Mouse (Mus musculus) T-helper 17 cell (primary cell): ENCODE measurements around the gene Fkrp.

ENCODE experiments used
- in situ Hi-C, 2 experiments: fragments of 300-600 bp; cut with MboI, MseI; formaldehyde crosslinking; loops; 1 replicate in 1 of 2; 2 replicates in 1 of 2; pipeline ENCODE4 v1.15.1; 2025; ENCODE audit warnings: high pct_unique_total_duplicates in 2 of 2

The Fkrp gene

DNA sequence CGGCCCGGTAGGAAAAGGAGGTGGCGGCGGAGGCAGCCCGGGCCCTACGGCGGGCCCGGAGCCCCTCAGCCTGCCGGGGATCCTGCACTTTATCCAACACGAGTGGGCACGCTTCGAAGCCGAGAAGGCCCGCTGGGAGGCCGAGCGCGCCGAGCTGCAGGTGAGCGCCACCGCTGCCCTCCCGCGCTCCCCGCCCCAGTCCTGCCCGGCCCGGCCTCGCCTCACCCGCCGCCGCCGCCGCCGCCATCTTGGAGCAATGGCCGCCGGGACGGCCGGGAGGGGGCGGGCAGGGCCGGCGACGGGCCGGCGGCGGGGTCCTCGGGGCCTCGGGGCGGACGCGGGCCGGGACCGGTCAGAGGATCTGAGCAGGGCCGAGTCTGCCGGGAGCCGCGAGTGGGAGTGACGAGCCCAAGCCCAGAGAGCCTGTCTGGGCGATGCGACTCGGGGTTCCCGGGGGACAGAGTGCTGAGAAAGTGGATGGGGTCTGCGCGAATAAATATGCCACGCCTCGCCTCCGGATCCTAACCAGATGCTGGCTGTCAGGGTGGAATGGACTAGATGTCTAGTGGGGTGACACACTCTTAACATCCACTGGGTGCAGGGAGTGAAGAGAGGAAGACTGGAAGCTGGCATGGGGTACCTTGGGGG lies at the start of gene Fkrp:
TSS of gene Fkrp (minus strand) at position 258 of the 648 bp plus-strand sequence.
- in situ Hi-C loops, result loop anchor here (5.0 kb wide), 2 partner anchors 41 to 106 kb away; partner anchors contain the start of gene Calm3 (in 2 of the 2)

DNA sequence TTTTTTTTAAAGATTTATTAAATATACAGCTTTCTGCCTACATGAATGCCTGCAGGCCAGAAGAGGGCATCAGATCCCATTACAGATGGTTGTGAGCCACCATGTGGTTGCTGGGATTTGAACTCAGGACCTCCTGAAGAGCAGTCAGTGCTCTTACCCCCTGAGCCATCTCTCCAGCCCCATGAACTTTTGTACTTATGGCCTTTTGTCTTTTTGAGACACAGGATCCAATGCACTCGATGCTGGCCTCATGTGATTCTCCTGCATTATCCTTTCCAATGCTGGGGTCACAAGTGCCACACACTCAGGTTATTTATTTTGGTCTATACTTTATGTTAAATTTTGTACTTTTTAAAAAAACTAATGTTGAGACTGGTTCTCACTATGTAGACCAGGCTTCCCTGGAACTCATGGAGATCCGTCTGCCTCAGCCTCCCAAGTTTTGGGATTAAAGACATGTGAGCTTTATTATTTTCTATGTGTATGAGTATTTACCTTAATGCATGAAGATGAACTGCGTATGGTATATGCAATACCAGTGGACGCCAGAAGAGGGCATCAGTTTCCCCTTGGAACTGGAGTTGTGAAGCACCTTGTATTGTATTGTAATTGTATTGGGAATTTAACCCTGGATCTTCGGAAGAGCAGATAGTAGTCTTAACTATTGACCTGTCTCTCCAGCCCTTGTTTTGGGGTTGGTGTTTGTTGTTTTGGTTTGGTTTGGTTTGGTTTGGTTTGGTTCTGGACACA lies 43.5 kb upstream of the Fkrp start:
- in situ Hi-C loops, result loop anchor here in 1 of 2 experiments (5.0 kb wide), 1 partner anchor 43 kb away; the partner anchor contains the start of genes Fkrp and Strn4

DNA sequence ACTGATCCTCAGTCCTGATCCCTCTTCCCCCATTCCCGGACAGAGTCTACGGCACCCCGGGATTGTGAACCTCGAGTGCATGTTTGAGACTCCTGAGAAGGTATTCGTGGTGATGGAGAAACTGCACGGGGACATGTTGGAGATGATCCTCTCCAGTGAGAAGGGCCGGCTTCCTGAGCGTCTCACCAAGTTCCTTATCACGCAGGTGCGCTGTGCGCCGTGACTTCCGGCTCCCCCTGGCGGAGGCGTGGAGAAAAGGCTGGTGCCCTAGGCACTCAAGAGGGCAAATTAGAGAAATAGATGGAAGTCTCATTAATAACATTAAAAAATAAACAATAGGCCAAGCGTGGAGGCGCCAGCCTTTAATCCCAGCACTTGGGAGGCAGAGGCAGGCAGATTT lies 41.8 kb upstream of the Fkrp start:
- in situ Hi-C loops, result loop anchor here in 1 of 2 experiments (5.0 kb wide), 1 partner anchor 41 kb away; the partner anchor contains the start of genes Fkrp and Strn4

DNA sequence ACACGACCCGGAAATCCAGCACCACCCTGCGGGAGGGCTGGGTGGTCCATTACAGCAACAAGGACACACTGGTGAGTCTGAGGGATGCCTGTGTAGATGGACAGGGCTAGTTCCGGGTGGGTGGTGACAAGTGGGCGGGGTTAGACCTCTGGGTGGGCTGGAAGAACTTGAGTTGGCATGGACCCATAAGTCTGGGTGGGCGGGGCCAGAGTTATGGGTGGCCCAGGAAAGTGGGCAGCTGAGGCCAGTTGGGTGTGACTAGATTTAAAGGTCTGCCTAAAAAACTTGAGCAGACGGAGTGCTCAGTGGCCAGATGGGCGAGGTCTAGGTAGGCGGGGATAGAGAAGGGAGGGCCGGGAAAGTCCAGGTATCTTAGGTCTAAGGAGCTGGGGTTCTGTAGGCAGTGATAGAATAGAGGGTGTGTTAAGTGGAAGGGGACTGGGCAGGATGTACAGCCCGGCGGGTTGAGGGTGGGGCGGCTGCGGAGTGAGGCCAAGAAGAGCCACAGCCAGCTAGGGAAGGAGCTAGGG lies 36.8 kb upstream of the Fkrp start:
- in situ Hi-C loops, result no loop called here

DNA sequence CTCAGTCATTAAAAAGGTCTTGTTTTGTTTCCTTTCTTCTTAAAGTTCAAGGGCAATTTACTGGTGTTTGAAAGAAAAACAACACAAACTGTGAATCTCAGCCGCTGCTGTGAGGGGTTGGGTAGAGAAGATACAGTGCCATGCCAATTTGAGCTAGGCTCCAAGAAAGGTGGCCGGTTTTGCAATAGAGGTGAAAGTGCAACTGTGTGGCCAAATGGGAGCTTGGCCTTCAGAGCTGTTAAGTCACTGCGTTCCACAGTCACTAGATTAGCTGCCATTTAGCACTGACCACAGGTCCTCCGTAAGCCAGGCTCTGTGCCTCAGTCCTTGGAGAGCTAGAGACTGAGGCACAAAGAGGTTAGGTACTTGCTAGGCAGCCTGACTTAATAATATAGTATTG lies 35.1 kb upstream of the Fkrp start:
- in situ Hi-C loops, result no loop called here

- in situ Hi-C loops, result no loop called here
Measured at GRCm38 (mm10) chr7:16848579-16848978, 32.0 kb upstream of the Fkrp start.

DNA sequence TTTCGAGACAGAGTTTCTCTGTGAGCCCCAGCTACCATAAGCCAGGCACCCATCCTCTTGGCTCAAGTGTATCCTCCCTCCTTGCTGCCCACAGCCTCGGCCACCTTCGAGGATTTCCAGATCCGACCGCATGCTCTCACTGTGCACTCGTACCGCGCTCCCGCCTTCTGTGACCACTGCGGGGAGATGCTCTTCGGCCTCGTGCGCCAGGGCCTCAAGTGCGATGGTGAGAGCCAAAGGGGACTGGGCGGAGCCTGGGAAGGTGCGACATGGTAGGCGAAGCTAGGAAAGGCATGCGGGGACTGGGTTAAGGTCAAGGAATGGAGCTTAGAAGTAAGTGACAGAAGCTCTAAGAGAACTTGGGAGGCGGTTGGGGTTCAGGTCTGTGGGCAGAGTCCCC lies 31.0 kb upstream of the Fkrp start:
- in situ Hi-C loops, result no loop called here

DNA sequence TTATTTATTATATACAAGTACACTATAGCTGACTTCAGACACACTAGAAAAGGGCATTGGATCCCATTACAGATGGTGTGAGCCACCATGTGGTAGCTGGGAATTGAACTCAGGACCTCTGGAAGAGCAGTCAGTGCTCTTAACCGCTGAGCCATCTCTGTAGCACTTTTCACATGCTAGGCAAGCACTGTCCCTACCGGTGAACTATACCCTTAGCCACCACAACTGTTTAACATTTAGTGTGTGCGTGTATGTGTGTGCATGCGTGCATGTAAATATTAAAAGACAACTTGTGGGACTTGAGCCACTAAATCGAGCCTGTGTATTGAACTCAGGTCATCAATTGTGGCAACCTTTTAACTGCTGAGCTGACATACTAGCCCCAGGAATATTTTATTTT lies 30.2 kb upstream of the Fkrp start:
- in situ Hi-C loops, result no loop called here

DNA sequence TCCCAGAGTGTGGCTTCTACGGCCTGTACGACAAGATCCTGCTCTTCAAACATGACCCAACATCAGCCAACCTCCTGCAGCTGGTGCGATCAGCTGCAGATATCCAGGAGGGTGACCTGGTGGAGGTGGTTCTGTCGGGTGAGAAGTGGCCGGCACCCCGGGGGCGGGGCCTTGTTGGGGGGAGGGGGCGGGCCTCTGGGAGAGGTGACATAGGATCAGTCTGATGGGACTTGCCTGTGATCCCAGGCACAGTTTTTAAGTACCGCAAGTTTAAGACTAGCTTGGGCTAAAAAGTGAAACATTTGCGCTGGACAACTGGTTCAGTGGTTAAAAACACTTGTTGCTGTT lies 29.3 kb upstream of the Fkrp start:
- in situ Hi-C loops, result no loop called here

- in situ Hi-C loops, result no loop called here
Measured at GRCm38 (mm10) chr7:16845072-16845819, 28.7 kb upstream of the Fkrp start.

DNA sequence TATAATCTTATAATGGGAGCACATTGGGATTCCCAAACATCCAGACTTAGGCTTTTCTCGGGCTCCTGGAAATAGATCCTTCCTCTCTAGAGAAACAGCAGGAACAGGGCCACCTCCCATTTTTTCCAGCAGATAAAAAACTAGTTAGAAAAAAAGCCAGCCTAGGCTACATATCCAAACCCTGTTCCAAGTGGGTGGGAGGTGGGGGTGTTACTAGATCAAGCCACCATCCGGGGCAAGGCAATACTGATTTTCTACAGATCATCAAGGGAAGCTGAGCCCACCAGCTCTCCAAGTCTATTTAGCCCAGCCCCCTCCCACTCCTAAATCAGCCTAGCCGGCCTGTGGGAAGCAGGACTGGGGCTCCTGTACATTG lies 28.2 kb upstream of the Fkrp start:
- in situ Hi-C loops, result no loop called here

GRCm38 (mm10) chr7:16843441-16844171 lies 27.1 kb upstream of the Fkrp start:
- in situ Hi-C loops, result no loop called here

DNA sequence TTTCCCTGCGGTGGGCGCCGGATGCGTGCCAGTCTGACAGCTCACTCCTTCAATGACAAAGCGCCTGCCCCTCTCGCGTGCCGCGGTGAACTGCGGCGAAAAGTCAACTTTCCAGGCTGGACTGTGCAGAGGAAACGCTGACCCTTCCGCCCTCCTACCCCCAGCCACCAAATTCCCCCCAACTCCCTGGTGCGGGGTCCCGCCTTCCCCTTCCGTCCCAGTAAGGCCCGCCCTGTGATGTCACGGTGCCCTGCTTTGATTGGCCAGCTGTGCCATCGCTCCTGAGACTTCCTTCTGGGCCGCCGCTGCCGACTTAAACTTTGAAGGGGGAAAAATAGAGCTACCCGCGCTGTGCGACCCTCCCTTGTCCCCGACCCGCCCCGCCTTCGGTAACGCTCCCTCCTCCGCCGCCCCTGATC lies 26.1 kb upstream of the Fkrp start, which contains the start of gene Prkd2:
TSS of gene Prkd2 (plus strand) at position 258 of the 419 bp plus-strand sequence.
- in situ Hi-C loops, result no loop called here

DNA sequence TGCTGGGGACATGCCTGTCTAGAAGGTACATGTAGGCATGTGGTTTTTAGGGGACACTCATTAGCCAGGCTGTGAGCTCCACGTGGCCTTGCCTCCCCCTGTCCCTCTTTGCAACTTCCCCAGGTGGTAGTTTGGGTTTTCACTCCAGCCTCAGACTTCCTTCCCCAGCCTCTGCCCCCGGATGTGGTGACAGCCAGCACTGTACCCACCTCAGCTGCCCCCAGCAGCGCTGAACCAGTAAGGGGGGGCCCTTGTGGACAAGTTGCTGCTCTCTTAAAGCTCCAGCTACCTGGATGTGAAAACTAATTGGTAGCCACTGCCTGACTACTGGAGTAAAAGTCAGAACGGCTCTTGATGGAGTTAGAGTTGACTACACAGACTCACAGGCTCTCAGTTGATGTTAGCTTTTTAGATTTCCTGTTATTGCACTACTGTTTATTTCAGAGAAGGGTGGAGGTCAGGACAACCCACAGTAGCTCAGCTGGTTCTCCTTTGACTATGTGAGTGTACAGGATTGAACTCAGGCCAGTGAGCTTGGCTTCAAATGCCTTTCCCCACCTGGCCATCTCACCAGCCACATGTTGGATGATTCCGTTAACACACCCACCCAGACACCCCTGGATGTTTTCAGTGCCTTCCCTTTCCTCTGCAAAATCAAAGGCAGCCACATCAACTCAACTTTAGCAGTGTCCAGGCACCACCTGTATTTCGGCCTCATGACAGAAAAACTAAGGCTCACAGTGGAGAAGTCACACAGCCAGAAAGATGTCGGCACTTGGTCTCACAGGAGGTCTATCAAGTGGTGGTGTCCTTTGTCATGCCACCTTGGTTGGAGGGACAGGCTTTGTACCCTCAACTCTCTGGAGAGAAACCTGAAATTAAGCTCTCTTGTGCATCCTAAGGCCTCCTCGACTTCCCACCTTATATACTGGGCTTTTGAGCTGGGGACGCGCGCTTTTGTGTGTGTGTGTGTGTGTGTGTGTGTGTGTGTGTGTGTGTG lies 25.3 kb upstream of the Fkrp start:
- in situ Hi-C loops, result no loop called here

DNA sequence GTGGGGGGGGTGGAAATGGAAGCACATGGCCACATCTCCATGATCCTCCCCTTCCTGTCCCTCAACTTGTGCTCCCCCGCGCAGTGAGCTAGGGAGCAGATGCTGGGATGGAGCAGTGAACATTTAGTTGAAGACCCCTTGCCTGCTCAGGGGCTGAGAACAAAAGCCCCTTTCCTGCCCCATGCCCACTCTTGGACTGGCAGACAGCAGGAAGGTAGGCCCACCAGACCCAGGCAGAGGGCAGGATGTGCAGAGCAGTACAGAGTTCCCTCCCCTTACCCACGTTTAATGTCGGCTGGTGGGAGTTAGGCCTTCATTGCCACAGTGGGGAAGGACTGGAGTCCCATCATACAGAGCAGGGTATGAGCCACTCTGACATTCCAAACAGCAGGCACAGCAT lies 24.5 kb upstream of the Fkrp start:
- in situ Hi-C loops, result no loop called here

DNA sequence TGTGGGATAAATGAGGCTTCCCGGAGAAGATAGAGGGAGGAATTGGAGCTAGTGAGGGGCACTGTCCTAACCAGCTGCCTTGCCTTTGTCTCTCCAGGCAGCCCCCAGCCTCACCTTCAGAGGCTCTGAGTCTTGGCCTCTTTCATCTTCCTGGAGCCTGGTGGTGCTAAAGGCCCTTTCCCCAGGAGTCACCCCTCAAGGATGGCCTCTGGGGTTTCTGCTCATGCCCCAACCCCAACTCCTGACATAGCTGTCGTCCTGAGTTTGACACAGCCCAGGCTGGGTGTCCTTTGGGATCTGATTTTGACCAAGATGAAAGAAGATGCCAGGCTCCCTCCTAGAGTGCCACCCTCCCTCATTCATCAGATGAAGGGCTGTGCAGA lies 23.6 kb upstream of the Fkrp start:
- in situ Hi-C loops, result no loop called here

DNA sequence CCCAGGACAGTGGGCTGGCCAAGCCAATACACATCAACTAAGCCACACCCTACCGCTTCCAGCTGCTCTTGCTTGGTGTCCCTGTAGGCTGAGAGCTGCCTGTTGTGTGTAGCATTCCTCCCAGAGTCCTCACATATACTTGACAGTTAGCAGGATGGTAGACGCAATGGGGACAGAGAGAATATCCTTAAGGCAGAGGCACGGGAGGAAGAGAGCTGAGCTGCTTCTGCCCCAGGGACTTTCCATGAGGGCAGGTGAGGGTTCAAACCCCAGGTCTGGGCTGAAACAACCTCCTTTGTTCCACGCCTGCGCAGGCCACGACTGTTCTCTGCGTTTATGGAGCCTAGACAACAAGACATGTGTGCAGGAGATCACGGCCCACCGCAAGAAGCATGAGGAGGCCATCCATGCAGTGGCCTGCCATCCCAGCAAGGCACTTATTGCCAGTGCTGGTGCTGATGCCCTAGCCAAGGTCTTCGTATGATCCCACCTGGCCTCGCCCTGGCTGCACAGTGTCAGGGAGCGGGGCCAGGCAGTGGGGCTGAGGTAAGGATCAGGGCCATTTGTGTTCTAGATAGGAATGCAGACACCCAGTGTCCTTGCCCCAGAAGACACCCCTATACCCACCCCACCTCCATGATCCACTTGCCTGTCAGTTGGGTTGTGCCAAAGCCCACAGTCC lies 23.0 kb upstream of the Fkrp start:
- in situ Hi-C loops, result no loop called here

GRCm38 (mm10) chr7:16838804-16839426 lies 22.4 kb upstream of the Fkrp start:
- in situ Hi-C loops, result no loop called here
